Mouse (Mus musculus): ENCODE results near the gene Xrcc3. TPM values are rescaled to one million over a fixed set of nuclear protein-coding genes. Genes with fewer than 3 reads are reported as not detected.
A peak's percentile ranks its signal among the peaks of the same experiment; 100 is the strongest.

The Xrcc3 gene
- polyA plus RNA-seq, 1 experiment from 2014 or later: 20.9 TPM

GRCm38 (mm10) chr12:111795180-111795895 lies 18.3 kb downstream of the Xrcc3 start:
- H3K36me3 ChIP-seq (ENCODE audit: control insufficient read depth, insufficient read depth, low read length): peaks cover 35% of the 10 kb centered on the region
- 90% methylated on average over 28 of the region's 28 CpGs for whole genome bisulfite sequencing

DNA sequence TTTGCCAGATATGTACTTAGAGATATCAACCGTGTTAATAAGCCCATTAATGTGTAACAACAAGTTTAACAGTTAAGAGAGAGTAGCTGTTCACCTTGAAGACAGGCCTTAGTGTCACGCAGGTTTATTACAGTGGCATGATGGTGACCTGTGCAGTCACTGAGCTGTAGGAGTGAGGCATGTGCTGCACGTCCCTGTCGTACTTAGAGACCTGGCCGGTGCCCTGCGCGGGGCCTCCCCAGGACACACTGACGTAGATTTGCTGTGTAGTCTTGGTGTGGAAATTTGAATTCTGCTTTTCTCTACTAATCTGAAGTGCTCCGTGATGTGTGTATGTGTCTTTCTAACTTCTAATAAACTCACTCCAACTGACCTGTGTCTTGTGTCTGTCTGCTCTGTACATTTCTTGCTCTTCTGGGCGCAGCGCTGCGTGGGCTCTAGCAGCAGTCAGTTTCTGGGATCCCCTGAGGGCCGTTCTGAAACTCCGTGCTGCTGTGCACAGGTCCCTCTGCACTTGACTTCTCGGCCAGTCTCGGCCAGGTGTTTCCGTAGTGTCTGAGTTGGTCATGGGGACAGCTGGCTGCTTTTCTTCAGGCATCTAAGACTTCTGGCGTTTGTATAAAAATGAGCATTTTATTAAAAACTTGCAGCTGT lies 19.0 kb downstream of the Xrcc3 start:
- H3K4me2 ChIP-seq: no peak overlapping the region
- no peak overlapping the region for H3K4me3 ChIP-seq (ENCODE audit: low read depth, low read length)
- H3K27ac ChIP-seq (ENCODE audit: low read depth, low read length): no peak overlapping the region
- no peak for DNase-seq (ENCODE audit: low spot score)
- H3K9me3 ChIP-seq (ENCODE audit: control insufficient read depth, low read length): no peaks in the 10 kb centered on the region
- WGBS: 93% methylated on average over 18 of the region's 18 CpGs
- H3K4me1 ChIP-seq (replicated peaks; ENCODE audit: control insufficient read depth, insufficient read depth, low read length): peaks cover 9% of the 10 kb centered on the region
- no peak overlapping the region for H3K9ac ChIP-seq (ENCODE audit: low read depth, low read length)
- peaks cover 40% of the 10 kb centered on the region for H3K36me3 ChIP-seq (ENCODE audit: control insufficient read depth, insufficient read depth, low read length)
- ATAC-seq (replicated peaks; ENCODE audit: low FRiP score): no peak
- H3K27me3 ChIP-seq (replicated peaks; ENCODE audit: control insufficient read depth, insufficient read depth, low read length): no peaks in the 10 kb centered on the region

More at GRCm38 (mm10) chr12:111795180-111795895, 18.3 kb downstream of the Xrcc3 start:
- no peak overlapping the region for H3K4me3 ChIP-seq (ENCODE audit: low read depth, low read length)
- DNase-seq (ENCODE audit: low spot score): no peak
- H3K9me3 ChIP-seq (ENCODE audit: control insufficient read depth, low read length): no peaks in the 10 kb centered on the region
- H3K4me1 ChIP-seq (replicated peaks; ENCODE audit: control insufficient read depth, insufficient read depth, low read length): peaks cover 9% of the 10 kb centered on the region
- H3K27ac ChIP-seq (ENCODE audit: low read depth, low read length): no peak overlapping the region
- H3K27me3 ChIP-seq (replicated peaks; ENCODE audit: control insufficient read depth, insufficient read depth, low read length): no peaks in the 10 kb centered on the region
- no peak overlapping the region for H3K4me2 ChIP-seq
- ATAC-seq (replicated peaks; ENCODE audit: low FRiP score): no peak
- H3K9ac ChIP-seq (ENCODE audit: low read depth, low read length): no peak overlapping the region

DNA sequence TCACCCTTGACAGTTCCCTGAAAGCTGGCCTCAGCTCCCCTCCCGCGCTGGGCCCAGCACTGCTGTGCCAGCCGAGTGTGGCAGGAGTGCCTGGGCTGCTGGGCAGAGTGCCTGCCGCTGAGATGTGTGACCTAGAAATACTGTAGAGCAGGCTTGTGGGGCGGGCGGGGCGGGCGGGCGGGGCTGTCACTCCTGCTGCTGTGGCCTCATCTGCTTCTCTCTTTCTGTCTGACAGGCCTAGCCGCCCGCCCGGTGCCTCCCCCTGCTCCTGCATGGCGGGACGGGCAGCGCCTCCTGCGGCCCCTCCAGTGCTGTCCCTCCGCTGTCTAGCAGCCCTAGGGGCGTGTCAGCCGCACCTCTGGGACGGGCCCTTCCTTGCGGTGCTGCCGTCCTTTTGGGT lies 19.6 kb downstream of the Xrcc3 start:
- H3K9me3 ChIP-seq (ENCODE audit: control insufficient read depth, low read length): no peaks in the 10 kb centered on the region
- H3K27me3 ChIP-seq (replicated peaks; ENCODE audit: control insufficient read depth, insufficient read depth, low read length): no peaks in the 10 kb centered on the region
- H3K27ac ChIP-seq (ENCODE audit: low read depth, low read length): no peak overlapping the region
- no peak for DNase-seq (ENCODE audit: low spot score)
- 70% methylated on average over 21 of the region's 22 CpGs for WGBS
- peak; percentile 73 for ATAC-seq (replicated peaks; ENCODE audit: low FRiP score)
- H3K4me1 ChIP-seq (replicated peaks; ENCODE audit: control insufficient read depth, insufficient read depth, low read length): peaks cover 9% of the 10 kb centered on the region
- H3K4me3 ChIP-seq (ENCODE audit: low read depth, low read length): no peak overlapping the region
- peaks cover 45% of the 10 kb centered on the region for H3K36me3 ChIP-seq (ENCODE audit: control insufficient read depth, insufficient read depth, low read length)
- H3K4me2 ChIP-seq: no peak overlapping the region; the same call in 1 of the 2 replicates
- H3K9ac ChIP-seq (ENCODE audit: low read depth, low read length): no peak overlapping the region

GRCm38 (mm10) chr12:111791474-111792104 lies 22.1 kb downstream of the Xrcc3 start:
- H3K27ac ChIP-seq (ENCODE audit: low read depth, low read length): no peak overlapping the region
- no peak for ATAC-seq (replicated peaks; ENCODE audit: low FRiP score)
- no peak overlapping the region for H3K9ac ChIP-seq (ENCODE audit: low read depth, low read length)
- H3K4me3 ChIP-seq (ENCODE audit: low read depth, low read length): no peak overlapping the region
- H3K36me3 ChIP-seq (ENCODE audit: control insufficient read depth, insufficient read depth, low read length): peaks cover 63% of the 10 kb centered on the region
- H3K4me1 ChIP-seq (replicated peaks; ENCODE audit: control insufficient read depth, insufficient read depth, low read length): peaks cover 16% of the 10 kb centered on the region
- no peak overlapping the region for H3K4me2 ChIP-seq
- H3K27me3 ChIP-seq (replicated peaks; ENCODE audit: control insufficient read depth, insufficient read depth, low read length): no peaks in the 10 kb centered on the region
- DNase-seq (ENCODE audit: low spot score): no peak
- H3K9me3 ChIP-seq (ENCODE audit: control insufficient read depth, low read length): no peaks in the 10 kb centered on the region
- WGBS: 91% methylated on average over 13 of the region's 13 CpGs

DNA sequence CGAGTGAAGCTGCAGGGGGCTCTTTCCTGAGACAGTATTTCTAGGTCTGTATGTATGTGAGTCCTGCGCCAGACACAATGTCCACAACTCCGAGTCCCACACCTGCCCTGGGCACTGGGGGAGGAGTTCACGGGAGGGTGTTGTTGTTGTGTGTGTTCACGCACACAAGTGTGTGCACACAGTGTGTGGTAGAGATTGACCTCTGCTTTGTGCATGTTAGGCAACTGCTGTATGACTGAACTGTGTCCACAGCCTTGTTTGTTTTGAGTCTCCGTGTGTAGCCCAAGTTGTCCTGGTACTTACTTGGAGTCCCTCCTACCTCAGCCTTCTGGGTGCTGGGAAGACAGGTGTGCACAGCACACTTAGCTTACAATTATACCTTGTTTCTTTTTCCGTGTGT lies 23.0 kb downstream of the Xrcc3 start:
- Histone ChIP-seq H3K36me3 (ENCODE audit: control insufficient read depth, insufficient read depth, low read length) (peaks cover 61% of the 10 kb centered on the region), H3K9me3 (ENCODE audit: control insufficient read depth, low read length) (no peaks in the 10 kb centered on the region), H3K27me3 (replicated peaks; ENCODE audit: control insufficient read depth, insufficient read depth, low read length) (no peaks in the 10 kb centered on the region), H3K4me2 (no peak overlapping the region), H3K4me3 (ENCODE audit: low read depth, low read length) (no peak overlapping the region), H3K27ac (ENCODE audit: low read depth, low read length) (peak overlapping the region; percentile 44), H3K9ac (ENCODE audit: low read depth, low read length) (no peak overlapping the region), H3K4me1 (replicated peaks; ENCODE audit: control insufficient read depth, insufficient read depth, low read length) (peaks cover 17% of the 10 kb centered on the region)
- ATAC-seq (replicated peaks; ENCODE audit: low FRiP score) (no peak), DNase-seq (ENCODE audit: low spot score) (no peak)
- WGBS: 87% methylated on average over 7 of the region's 7 CpGs

GRCm38 (mm10) chr12:111790090-111790489 lies 23.6 kb downstream of the Xrcc3 start:
- no peak overlapping the region for H3K4me3 ChIP-seq (ENCODE audit: low read depth, low read length)
- H3K9ac ChIP-seq (ENCODE audit: low read depth, low read length): no peak overlapping the region
- H3K27me3 ChIP-seq (replicated peaks; ENCODE audit: control insufficient read depth, insufficient read depth, low read length): no peaks in the 10 kb centered on the region
- ATAC-seq (replicated peaks; ENCODE audit: low FRiP score) (peak; percentile 18; the same call in 1 of the 2 replicates), DNase-seq (ENCODE audit: low spot score) (no peak)
- peaks cover 17% of the 10 kb centered on the region for H3K4me1 ChIP-seq (replicated peaks; ENCODE audit: control insufficient read depth, insufficient read depth, low read length)
- H3K27ac ChIP-seq (ENCODE audit: low read depth, low read length): peak overlapping the region; percentile 44
- no peaks in the 10 kb centered on the region for H3K9me3 ChIP-seq (ENCODE audit: control insufficient read depth, low read length)
- WGBS: 73% methylated on average over 5 of the region's 5 CpGs
- peaks cover 59% of the 10 kb centered on the region for H3K36me3 ChIP-seq (ENCODE audit: control insufficient read depth, insufficient read depth, low read length)
- H3K4me2 ChIP-seq: no peak overlapping the region

- H3K4me3 ChIP-seq (ENCODE audit: low read depth, low read length): no peak overlapping the region
- no peak overlapping the region for H3K4me2 ChIP-seq
- H3K9me3 ChIP-seq (ENCODE audit: control insufficient read depth, low read length): no peaks in the 10 kb centered on the region
- no peak overlapping the region; the same call in 1 of the 2 replicates for H3K27ac ChIP-seq (ENCODE audit: low read depth, low read length)
- no peak for DNase-seq (ENCODE audit: low spot score)
- no peak overlapping the region; the same call in 1 of the 2 replicates for H3K9ac ChIP-seq (ENCODE audit: low read depth, low read length)
- peak; percentile 84 for ATAC-seq (replicated peaks; ENCODE audit: low FRiP score)
- no peaks in the 10 kb centered on the region for H3K27me3 ChIP-seq (replicated peaks; ENCODE audit: control insufficient read depth, insufficient read depth, low read length)
- peaks cover 57% of the 10 kb centered on the region for H3K36me3 ChIP-seq (ENCODE audit: control insufficient read depth, insufficient read depth, low read length)
- WGBS: 61% methylated on average over 6 of the region's 6 CpGs
- H3K4me1 ChIP-seq (replicated peaks; ENCODE audit: control insufficient read depth, insufficient read depth, low read length): peaks cover 8% of the 10 kb centered on the region
These were observed 26.7 kb downstream of the Xrcc3 start for GRCm38 (mm10) chr12:111787015-111787414.

DNA sequence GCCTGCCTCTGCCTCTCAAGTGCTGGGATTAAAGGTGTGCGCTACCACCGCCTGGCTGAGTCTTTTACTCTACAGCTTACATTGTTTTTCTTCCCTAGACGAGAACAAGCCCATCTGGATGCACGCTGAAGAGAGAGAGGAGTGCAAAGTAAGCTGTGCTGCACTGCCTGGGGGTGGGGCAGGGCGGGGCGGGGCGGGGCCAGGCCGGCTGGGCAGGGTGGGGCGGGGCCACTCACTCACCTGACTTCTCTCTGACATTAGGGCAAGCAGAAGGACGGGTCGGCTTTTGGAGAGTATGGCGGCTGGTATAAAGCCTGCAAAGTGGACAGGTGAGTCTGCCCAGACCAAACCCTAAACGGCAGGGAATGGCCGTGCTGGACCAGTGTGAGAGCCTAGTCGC lies 28.5 kb downstream of the Xrcc3 start:
- H3K4me1 ChIP-seq (replicated peaks; ENCODE audit: control insufficient read depth, insufficient read depth, low read length): peaks cover 8% of the 10 kb centered on the region
- no peak overlapping the region for H3K4me2 ChIP-seq
- H3K27ac ChIP-seq (ENCODE audit: low read depth, low read length): no peak overlapping the region
- H3K36me3 ChIP-seq (ENCODE audit: control insufficient read depth, insufficient read depth, low read length): peaks cover 55% of the 10 kb centered on the region
- ATAC-seq (replicated peaks; ENCODE audit: low FRiP score): no peak
- no peak for DNase-seq (ENCODE audit: low spot score)
- 69% methylated on average over 15 of the region's 15 CpGs for WGBS
- H3K4me3 ChIP-seq (ENCODE audit: low read depth, low read length): no peak overlapping the region
- no peak overlapping the region for H3K9ac ChIP-seq (ENCODE audit: low read depth, low read length)
- H3K9me3 ChIP-seq (ENCODE audit: control insufficient read depth, low read length): no peaks in the 10 kb centered on the region
- no peaks in the 10 kb centered on the region for H3K27me3 ChIP-seq (replicated peaks; ENCODE audit: control insufficient read depth, insufficient read depth, low read length)

Data from liver, embryonic 11.5 days (tissue).